Mouse (Mus musculus): ENCODE results near the gene Clhc1. TPM values are rescaled to one million over a fixed set of nuclear protein-coding genes. Genes with fewer than 3 reads are reported as not detected.

The Clhc1 gene
- total RNA-seq, 2 experiments from 2014 or later: not detected

- DNase-seq: no peak
These were observed 15.7 kb downstream of the Clhc1 start for GRCm38 (mm10) chr11:29563406-29563805.

DNA sequence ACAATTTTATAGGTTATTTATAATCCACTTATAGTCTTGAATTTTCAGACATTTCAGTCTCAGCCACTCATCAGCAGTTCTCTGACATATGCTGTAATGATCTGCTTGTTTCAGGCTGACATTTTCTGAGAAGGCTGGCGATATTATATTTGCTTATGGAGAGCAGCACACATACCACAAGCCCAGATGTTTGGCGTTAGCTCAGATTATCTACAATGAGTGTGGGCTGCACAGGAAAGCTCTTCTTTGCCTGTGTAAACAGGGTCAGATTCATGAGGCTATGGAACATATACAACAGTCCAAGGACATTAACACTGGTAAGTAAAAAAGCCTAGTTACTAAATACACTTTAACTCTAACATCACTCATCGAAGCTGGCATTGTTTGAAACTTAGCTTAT is 23.8 kb downstream of the Clhc1 start:
- DNase-seq: no peak

GRCm38 (mm10) chr11:29572656-29573055 is 24.9 kb downstream of the Clhc1 start:
- no peak for DNase-seq

DNA sequence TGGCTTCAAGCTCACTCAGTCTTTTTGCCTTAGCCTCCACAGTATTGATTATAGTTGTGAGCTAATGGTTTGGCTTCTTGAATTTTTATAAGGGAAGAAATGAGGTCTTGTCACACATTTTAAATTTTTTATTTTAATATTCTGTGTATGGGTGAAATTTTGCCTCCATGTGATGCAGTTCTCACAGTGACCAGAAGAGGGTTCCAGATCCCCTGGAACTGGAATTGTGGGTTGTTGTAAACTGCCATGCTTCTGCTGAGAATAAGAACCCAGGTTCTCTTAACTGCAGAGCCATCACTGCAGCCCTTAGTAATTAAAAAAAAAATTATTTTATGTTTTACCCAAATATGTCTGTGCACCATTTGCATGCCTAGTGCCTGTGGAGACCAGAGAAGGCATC is 31.9 kb downstream of the Clhc1 start:
- no peak for DNase-seq

DNA sequence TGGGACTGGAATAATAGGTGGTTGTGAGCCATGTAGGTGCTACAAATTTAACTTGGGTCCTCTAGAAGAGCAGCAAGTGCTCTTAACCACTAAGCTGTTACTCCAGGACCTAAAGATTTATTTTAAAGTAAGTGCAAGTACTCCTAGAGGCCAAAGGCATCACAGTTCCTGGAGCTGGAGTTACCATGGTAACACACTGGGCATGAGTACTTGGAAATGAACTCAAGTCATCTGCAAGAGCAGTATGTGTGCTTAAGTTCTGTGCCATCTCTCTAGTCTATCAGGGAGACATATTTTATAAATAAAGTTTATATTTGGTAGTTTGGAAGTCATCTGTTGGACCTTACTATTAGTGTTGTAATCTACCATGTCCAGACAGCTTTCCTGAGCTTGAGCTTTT is 47.5 kb downstream of the Clhc1 start:
- DNase-seq: no peak

- DNase-seq: no peak
These were observed 49.4 kb downstream of the Clhc1 start for GRCm38 (mm10) chr11:29597159-29597558.

- DNase-seq: no peak
These were observed 51.2 kb downstream of the Clhc1 start for GRCm38 (mm10) chr11:29599000-29599399.

- DNase-seq: no peak
These were observed 55.8 kb downstream of the Clhc1 start for GRCm38 (mm10) chr11:29603581-29603980.

DNA sequence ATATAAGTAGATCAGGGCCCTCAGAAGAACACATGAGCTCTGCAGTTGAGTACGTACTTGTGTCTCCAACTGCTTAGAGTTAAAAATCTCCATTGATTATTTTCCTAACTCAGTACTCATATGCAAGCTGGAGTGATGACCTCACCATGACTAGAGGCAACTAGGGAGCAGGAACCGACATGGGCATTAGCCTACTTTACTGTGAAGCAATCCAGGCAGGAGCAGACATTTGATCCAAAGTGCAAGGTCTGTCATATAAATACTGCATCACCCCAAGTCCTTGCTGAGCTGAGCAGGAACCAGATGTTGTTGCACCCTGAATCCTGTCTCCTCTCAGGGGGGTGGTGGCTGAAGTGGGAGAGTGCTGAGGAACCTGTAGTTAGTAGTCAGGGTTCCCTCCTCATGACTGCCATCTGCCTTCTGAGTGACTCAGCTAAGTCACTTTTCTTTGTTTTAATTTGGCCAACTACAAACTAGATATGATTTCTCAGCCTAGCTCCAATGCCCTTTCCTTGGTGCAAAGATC is 59.8 kb downstream of the Clhc1 start:
- DNase-seq: no peak

DNA sequence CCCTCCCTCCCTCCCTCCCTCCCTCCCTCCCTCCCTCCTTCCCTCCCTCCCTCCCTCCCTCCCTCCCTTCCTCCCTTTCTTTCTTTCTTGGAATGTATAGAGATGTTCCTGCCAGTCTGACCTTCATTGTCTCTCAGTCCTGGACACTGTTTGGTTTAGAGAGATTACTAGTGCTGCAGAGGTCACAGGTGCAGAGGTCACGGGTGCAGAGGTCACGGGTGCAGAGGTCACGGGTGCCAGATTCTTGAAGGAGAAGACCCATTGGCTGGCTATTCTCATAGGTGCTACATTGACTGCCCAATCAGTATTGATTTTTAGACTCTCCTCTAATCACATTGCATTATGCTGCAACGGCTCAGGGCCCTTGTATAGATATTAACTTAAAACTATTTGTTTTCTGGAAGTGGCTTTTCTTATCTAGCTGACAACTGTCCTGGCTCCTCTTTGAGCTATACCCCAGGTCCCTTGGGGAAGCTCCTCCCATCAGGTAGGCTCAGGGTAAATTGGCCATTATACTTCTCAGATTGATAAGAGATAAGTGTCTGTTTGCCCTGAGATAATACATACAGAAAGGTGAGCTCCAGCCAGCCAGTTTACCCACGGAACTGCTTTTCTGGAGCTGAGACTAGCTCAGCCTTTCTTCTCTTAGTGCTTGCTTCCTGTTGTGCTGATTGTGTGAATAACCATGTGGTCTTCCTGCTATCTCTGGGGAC is 62.2 kb downstream of the Clhc1 start:
- DNase-seq: no peak

GRCm38 (mm10) chr11:29612007-29612406 is 64.3 kb downstream of the Clhc1 start:
- DNase-seq: no peak

- no peak for DNase-seq
These were observed 65.5 kb downstream of the Clhc1 start for GRCm38 (mm10) chr11:29613185-29613735.

- no peak for DNase-seq
These were observed 66.6 kb downstream of the Clhc1 start for GRCm38 (mm10) chr11:29614217-29614924.

GRCm38 (mm10) chr11:29622030-29622790 is 74.5 kb downstream of the Clhc1 start:
- no peak for DNase-seq

- no peak for DNase-seq
These were observed 75.6 kb downstream of the Clhc1 start for GRCm38 (mm10) chr11:29623327-29623726.

- no peak for DNase-seq
These were observed 78.8 kb downstream of the Clhc1 start for GRCm38 (mm10) chr11:29626541-29626940.

GRCm38 (mm10) chr11:29627706-29628105 is 80.0 kb downstream of the Clhc1 start:
- no peak for DNase-seq

Other genes with a start within 250 kb of the Clhc1 start
- gene Ccdc88a, start 174.3 kb upstream of the Clhc1 start, total RNA-seq (2021): 10 to 100 TPM; 14.1 to 19.7 TPM
- 10 to 100 TPM; 19.8 to 19.9 TPM for gene Prorsd1, start 32.9 kb upstream of the Clhc1 start, total RNA-seq (2021)
- gene Mtif2, start 21.5 kb upstream of the Clhc1 start, total RNA-seq (2021): 10 to 100 TPM; 25.0 to 25.1 TPM
- 100 to 1,000 TPM; 815 to 836 TPM for gene Rps27a, start 159 bp downstream of the Clhc1 start, total RNA-seq (2021)
- 1,000 to 10,000 TPM in 1 of 2 experiments, 100 to 1,000 TPM in 1; 914 to 1,007 TPM for gene Rtn4, start 145.0 kb downstream of the Clhc1 start, total RNA-seq (2021)